Mouse (Mus musculus) CD4-positive helper T cell, adult 2 months (primary cell): ENCODE measurements around the gene Ahcyl1.

Experiments used
- DNase-seq: peaks from one replicate; pipeline ENCODE4 v3.0.0-alpha.2; 2012; ENCODE audit warnings: low read depth, missing footprints, low spot score

The Ahcyl1 gene

DNA sequence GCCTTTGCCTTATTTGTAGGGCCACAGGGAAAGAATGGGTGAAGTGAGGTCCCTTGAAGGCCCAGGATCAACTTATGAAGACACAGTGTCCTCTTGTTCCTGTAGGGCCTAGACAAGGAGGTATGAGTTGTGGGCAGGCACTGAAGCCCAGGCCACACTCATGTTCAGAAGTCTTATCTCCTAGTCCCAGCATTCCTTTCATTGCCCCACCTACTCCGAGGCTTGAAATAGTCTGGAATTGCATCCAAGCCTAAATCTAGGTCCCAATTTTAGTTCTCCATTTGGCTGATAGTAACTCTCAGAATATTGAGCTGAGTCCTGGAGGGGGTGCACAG, 8.0 kb upstream of the Ahcyl1 start:
- DNase-seq: no peak

DNA sequence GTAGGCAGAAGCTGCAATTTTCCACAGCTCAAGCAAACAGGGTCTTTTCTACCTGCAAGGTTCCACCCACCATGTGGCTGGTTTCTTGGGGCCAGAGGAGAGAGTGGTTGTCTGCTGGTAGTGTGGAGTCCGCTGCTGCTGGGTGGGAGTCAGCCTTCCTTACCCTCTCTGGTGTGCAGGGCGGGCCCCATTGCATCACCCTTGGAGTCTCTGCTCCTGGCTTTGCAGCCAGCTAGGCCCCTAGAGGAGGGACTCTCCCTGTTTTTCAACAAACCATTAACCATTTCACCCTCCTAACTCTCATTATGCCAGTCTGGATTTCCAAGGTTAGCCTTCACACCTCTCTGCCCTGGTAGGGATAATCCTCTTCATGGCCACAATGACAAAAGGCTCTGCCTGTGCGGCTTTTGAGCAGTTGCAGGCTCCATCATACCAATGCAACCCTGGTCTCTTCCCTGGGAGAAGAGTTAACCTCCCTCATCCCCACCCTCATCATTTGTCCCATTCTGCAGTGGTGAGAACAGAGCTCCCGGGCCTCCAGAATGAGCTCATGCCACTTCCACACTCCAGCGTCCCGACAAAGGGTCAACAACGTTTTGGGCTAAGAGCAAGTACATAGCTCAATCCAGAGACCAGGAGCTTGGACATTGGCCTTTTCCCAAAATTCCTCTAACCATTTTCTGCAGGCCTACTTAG, 7.5 kb upstream of the Ahcyl1 start:
- DNase-seq: no peak

DNA sequence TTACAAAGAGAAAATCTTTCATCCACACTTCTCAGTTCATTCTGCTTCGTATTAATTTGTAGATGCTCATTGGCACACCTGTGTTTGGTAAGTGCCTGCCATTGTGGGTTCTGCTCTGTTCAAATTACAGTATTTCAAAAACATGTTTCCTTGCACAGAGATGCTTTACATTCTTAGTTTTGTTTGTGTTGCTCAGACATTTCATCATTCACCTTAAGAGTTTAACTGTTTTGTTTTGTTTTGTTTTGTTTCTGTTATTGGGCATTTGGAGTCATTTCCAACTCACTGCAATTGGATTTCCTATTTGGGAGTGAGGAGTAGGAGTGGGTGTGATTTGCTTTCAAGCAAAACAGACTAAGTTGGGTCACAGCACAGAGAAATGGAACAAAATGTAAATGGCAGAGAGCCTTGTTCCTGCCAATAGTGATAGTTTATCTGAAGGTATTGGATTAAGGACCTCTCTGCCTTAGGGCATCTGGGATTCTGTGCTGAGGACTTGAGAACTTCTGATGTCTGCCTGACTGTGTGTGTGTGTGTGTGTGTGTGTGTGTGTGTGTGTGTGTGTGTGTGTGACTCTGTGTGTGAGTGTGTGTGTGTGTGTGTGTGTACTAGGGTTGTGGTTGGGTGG, 5.5 kb upstream of the Ahcyl1 start:
- DNase-seq: no peak

DNA sequence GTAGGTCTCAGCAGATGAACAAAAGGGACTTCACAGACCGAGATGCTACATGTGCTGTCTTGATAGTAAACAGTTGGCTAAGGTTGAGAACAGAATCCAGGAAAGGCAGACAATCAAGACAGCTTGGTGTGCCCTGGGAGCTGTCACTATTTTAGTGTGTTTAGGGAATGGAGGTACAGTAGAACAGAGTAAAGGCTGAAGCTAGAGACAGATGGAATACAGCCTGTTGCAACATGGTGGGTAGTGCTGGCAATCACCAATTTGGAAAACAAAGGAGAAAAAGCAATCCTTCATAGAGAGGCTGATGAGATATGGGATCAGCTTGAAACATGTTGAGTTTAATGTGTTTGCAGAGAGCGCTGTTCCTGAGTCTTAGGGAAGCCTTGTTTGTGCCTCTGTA, 4.3 kb upstream of the Ahcyl1 start:
- no peak for DNase-seq

DNA sequence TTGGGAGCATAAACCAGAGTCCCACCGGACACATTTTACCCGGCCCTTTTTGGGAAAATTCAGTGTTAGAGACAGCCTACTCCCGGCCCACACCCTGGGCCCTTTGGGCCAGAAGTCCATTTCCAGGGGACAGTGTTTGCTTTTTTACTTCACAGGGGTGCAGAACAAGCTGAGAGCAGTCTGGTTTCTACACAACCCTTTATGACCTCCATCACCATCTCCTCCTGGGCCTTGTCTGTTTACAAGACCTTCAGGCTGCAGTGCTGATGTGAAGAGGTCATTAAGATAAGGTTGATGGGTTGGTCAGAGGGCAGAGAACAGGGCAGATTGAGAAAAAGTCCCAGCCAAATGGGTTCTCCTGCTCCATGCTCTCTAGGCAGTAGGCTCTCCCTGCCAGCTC, 550 bp upstream of the Ahcyl1 start:
- no peak for DNase-seq

DNA sequence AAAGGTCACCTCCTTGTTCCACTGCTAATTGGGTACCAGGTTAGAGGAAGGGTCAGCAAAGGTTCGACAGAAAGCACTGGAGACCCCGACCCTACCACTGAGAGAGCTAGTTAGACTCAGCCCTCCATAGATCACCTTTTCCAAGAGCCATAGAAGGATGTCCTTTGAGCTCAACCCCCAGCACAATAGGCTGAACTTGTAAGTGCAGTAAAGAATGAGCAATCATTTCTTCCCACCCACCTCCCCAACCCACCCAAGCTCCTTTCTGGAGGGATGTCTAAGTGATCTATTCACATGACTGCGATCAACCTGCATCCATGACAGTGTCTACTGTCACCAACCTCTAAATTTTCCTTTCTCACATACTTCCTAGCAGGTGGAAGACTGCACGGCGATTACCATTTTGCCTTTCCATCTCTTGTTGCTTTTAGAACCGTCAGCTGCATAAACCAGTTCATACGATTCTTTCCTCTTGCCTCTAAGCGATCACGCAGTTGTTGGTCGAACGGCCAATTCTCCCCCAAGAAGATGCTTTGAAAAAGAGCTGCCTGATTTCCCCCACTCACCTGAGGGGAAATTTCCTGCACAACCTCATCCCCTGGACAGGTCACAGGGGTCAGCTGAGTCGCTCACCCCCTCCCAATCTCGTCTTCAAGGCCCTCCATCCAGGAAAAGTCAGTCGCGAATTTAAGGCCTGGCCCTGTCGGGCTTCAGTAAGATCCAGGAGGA, 977 bp downstream of the Ahcyl1 start:
- peak; percentile 17 for DNase-seq

DNA sequence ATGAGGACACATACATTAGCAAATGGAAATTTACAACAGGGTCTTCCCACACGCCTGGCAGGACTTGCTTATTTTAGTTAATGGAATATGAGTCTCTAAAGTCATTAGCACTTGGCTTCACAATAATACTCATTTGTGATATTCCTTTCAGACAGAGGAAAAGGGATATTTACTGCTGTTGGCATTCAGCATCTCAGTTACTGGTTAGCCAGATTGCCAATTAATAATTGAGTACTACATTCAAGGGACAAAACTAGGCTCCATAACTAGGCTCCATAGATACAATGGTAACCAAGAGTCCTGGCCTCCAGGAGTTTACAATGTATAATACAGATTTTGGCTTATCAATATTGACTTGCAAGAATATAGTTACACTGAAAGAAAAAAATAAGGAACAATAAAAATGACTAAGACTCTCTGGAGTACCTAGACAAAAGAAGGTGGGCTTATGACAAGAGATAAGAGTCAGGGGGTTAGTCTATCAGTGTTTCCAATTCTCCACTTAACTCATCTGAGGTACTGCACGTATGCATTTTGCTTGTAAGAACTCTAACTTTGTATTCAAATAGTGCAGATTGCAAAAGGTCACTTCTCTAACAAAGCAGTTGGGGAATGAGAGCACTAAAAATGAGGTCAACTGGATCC, 2.0 kb downstream of the Ahcyl1 start:
- DNase-seq: no peak

DNA sequence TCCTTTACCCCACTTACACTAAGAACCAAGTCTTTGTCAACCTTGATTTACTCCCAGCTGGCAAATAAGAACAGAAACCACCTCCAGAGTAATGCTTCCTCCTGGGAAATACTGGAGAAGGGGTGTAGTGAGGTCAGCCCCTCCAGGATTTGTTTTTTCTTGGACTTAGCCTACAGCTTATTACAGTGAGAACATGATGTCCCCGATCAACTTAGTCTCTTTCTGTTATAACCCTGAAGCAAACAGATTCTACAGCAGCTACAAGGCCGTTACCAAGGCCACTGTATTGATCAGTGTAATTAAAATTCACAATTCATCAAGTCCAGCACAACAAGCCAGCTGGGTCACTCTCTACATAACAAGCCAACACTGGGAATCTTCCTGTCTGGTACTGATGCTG, 6.0 kb downstream of the Ahcyl1 start:
- no peak for DNase-seq

DNA sequence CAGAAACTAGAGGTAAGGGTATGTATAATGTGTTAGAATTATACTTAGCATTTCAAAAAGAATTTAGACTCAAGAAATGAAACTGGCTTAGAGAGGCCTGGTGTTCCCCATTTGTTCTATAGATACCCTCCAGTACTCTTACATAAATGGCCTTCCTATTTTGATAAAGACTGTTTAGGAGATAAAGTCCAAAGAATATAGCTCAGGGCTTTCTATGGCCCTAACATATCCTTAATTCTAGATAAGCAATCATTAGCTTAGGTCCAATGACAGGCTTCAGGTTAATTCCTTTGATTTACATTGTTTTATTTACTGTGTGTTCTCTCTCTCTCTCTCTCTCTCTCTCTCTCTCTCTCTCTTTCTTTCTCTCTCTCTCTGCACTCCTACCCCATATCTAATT, 7.1 kb downstream of the Ahcyl1 start:
- no peak for DNase-seq

DNA sequence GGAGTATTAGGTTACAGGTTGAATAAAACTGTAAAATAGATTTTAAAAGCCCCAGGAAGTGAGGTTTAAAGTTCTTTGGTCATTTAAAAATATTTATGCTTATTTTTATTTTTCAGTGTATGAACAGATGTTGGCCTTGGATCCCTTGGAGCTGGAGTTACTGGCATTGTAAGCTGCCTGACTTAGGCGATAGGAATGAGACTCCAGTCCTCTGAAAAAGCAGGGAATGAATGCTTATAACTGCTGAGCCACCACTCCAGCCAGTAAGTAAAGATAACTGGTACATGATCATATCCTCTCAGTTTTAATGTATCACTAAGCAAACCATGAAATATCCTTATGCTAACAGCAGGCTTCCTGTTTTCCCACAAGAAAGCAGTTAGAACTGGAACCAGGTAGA, 8.1 kb downstream of the Ahcyl1 start:
- DNase-seq: no peak

DNA sequence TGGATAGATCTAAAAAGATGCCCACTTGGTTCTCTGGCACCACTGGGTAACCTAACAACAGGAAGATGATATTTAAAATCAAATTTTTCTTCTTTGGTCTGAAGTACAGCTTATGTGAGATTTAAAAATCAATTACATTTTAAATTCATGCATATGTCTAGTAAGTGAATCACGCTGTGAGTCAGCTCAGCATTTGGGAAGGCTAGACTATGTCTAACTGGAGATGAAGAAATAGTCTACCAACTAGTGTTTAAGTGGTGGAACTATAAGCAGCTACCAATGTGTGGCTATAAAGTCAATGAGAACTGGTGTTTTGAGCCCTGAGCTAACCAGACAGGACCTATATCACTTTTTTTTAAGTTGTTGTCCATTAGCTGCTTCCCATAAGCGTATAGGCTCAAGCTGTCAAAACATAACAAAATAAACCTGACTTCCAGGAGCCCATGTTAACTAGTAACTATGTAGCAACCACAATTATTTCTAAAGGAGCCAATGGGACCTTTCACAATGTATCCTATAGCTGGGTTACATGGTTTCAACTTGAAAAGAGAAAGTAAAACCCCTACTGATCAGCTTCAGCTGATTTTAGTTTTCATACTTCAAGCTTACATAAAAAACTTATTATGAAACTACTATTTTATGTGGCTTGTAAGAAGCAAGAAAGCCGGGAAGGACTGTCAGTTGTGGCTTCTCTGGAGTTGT, 9.9 kb downstream of the Ahcyl1 start:
- DNase-seq: peak; percentile 7

DNA sequence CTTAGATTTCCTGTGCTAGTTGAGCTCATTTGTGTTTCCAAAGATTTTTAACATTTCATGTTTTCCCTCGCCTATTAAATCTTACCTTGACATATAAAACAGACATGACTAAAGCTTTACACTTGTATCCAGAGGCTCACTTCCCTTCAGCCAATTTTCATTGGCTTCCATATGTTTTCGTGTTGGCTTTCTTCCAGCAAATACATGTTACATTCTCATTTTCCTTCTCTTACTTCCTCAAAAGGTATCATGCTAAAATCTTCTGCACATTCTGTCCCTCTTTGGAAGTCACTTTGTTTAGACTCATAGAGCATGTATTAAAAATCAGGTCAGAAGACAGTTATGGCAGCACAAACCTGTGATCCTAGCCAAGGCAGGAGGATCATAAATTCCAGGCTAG, 10.7 kb downstream of the Ahcyl1 start:
- DNase-seq: no peak

DNA sequence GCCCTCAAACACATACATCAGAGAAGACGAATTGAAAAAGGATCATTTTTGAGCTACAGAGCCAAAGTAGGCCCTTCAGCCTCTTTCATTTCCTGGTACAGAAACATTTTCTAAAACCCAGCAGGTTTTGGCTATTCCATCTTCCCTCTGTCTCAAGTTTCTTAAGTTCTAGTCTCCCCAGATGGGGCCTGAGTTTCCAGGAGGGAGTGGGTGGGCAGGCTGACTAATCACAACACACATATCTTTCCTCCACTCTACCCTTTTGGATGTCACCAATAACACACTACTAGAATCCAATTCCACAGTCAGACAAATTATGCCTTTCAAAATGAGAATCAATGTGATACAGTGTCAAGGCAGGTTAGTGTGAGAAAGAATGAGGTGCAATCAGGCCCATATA, 12.8 kb downstream of the Ahcyl1 start:
- DNase-seq: no peak

DNA sequence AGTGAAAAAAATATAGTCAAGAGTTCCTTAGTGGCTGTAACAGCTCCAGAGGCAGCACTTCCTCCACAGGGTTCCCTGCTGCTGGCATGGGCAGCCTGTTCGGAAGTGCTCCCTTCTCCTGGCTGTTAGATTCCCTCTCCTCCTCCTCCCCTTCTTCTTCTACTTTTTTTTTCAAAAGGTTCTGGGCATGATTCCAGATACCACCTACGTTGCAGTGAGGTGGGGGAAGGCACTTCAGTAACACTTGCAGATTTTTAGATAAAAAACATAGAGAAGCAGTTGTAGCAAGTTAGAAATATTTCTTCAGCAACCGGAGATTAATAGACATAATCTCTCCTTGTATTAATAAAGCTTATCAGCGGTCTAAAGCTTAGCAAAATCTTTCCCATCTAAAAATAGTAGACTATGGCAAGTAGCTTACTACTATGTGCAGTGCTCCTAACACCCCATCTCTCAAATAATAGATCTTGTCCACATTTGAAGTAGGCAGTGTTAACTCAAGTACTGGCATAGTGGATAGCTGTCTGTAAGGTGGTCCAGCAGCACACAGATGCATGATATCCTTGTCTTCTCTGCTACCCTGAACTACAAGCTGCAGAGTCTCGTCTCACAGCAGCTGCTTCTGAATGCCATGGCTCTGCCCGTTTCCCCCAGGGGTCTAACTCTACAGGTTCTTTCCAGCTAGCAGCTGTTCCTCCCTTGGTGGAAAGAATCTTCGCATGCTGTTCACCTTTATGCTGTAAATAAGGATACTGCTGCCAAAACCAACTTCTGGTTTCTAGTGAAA, 15.4 kb downstream of the Ahcyl1 start:
- DNase-seq: no peak

DNA sequence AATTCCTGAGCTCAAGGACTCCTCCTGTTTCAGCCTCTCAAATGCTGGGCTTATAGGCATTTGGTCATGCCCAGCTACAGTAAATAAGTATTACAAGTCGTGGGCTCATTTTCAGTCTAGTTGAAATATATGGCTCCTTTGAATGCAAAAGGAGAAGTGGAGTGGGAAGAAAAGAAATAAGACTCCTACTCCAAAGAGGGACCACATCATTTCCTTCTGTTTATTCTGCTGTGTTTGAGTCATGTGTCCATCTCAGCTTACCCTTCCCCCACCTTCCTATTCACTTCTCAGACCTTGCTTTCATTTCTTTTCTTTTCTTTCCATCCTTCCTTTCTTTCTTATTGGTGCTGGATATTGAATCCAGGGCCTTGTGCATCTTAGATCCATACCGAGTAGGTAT, 24.9 kb downstream of the Ahcyl1 start:
- no peak for DNase-seq

DNA sequence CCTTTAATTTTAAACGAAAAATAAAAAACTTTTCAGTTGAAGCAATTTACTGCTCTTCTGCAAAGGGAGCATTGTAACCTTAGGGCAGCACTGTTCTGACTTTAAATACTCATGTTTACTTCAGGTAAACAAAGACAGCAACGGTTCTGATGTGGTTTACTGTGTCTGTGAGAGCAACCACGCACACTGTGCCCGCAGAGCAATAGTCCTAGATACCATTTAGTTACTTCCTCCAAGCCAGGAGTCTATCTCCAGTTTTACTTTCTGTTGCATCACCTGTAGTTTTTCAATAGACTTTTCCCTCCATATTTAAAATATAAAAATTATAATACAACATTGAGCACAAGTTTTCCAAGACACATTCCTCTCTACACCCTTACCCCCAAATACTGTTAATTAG, 25.9 kb downstream of the Ahcyl1 start:
- DNase-seq: peak; percentile 17

DNA sequence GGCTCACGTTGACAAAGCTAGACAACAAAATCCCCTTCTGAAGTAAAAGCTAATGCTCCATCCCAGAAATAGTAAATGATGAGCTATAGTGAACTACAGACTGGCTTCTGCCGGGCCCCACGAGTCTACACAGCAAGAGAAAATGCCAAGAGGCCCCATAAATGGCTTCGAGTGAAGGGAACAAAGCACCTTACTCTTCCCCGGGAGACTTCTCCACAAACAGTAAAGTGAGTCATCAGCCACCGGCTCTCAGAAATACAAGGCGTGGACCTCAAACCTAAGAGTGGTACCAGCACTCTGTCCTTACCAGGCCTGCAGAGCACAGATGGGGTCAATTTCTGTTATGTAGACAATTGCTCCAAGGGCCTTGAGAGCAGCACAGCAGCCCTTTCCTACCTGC, 27.6 kb downstream of the Ahcyl1 start:
- no peak for DNase-seq

DNA sequence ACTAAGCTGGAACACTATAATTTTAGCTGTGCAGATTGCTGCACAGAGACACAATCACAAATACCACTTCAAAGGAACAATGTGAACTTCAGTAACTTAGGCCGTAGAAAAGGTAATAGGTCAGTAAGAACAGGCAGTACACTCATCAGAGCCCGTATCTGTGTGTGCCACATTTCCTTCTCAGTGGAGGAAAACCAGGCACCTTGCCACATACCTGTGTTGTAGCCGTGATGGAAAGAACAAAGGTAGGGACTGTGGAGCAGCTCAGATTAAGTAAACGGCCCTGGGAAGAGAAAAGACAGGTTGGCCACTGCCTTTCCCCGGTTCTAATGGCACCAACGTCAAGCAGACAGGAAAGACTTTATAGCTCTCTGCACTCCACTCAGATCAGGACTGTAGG, 28.9 kb downstream of the Ahcyl1 start:
- no peak for DNase-seq

DNA sequence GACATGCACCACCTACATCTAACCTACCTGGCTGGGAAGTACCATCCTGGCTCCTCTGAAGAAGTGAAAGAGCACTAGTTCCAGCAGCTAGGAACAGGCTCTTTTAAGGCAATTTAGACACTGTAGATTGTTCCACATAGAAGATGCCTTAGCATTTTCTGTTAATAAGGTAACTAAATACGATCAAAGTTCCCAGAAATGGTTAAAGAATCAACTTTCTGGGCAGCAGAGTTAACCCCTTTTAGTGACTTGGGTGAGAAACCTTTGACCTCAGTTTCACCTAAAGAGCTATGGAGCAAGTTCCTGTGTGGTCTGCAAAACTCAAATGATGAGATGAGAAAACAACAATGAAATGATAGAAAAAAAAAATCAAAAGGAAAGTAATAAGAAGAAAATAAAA, 31.7 kb downstream of the Ahcyl1 start:
- DNase-seq: no peak

DNA sequence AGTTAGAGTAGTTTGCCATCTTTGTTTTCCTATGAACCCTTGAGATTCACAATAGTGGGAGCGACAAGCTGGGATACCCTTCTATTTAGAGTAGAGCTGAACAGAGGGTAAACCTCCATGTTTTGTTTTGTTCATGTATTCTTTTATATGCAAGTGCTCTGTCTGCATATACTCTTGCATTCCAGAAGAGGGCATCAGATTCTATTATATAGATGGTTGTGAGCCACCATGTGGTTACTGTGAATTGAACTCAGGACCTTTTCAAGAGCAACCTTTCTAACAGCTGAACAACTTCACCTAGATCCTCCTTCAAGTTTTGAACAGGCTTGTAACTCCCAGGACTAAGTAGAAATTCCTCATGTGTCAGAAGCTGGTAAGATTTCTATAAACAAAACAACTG, 37.4 kb downstream of the Ahcyl1 start:
- no peak for DNase-seq

DNA sequence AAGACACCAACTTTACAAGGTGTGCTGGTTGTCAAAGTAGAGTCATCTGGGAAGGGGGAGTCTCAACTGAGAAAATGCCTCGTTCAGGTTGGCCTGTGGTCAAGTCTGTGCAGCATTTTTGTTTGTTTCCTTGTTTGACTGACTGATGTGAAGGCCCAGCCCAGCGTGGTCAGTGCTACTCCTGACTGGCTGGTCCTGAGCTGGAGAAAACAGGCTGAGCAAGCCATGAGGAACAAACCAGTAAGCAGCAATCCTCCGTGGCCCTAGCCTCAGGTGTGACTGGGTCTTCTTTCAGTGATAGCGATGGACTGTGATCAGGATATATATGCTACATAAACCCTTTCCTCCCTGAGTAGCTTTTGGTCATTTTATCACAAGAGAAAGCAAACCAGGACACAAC, 39.5 kb downstream of the Ahcyl1 start:
- DNase-seq: no peak
